ENCODE assay signal across 9 mouse cellular contexts in genomic region chr13:81103794-81104193, GRCm38 (mm10).
DNase-seq lines count a peak whose midpoint lies in the region; ATAC-seq and TF ChIP-seq lines count a peak whose summit lies in the region.
"Had no signal": no experiment of that assay in that cellular context is flagged by ENCODE, and none has a peak within 500 bp of the region (broad histone marks: within the 10 kb centered on the region; RNA-seq: fewer than 3 reads in every experiment).

No protein-coding gene starts in this region.

- DNase-seq in forebrain, embryonic 14.5 days (ENCODE audit: low spot score): peak; percentile 15
- DNase-seq in adrenal gland, postnatal 10 days: peak; percentile 77
- peak in 2 of 3 experiments; percentile 0 to 4 for DNase-seq in liver, embryonic 14.5 days (ENCODE audit: low read depth in 3 of 3, low spot score in 3 of 3)
- DNase-seq in testis, postnatal 14 days (ENCODE audit: low spot score): peak; percentile 10

- no peaks in the 10 kb centered on the region for H3K4me1 ChIP-seq in forebrain, embryonic 14.5 days (ENCODE audit: control insufficient read depth, insufficient read depth, low read length)
- no peaks in the 10 kb centered on the region for H3K4me1 ChIP-seq in forebrain, embryonic 16.5 days (replicated peaks; ENCODE audit: control insufficient read depth, insufficient read depth, low read length)
- H3K4me1 ChIP-seq in heart, embryonic 15.5 days (replicated peaks): peaks cover 28% of the 10 kb centered on the region
- no peaks in the 10 kb centered on the region for H3K4me1 ChIP-seq in liver, embryonic 14.5 days (replicated peaks; ENCODE audit: control insufficient read depth in 2 of 2, insufficient read depth in 2 of 2, low read length in 1 of 2)
- H3K4me1 ChIP-seq in neural tube, embryonic 15.5 days: no peaks in the 10 kb centered on the region
- H3K4me1 ChIP-seq: midbrain, embryonic 12.5 days had no signal

- H3K9me3 ChIP-seq in forebrain, embryonic 14.5 days (replicated peaks; ENCODE audit: control insufficient read depth, low read length): no peaks in the 10 kb centered on the region
- H3K9me3 ChIP-seq in forebrain, embryonic 16.5 days (ENCODE audit: control insufficient read depth, low read length): no peaks in the 10 kb centered on the region
- no peaks in the 10 kb centered on the region for H3K9me3 ChIP-seq in heart, embryonic 15.5 days (replicated peaks)
- H3K9me3 ChIP-seq in liver, embryonic 14.5 days (ENCODE audit: control insufficient read depth, low read length): no peaks in the 10 kb centered on the region
- H3K9me3 ChIP-seq in neural tube, embryonic 15.5 days (replicated peaks): no peaks in the 10 kb centered on the region
- H3K9me3 ChIP-seq: midbrain, embryonic 12.5 days had no signal

- H3K9ac ChIP-seq in forebrain, embryonic 14.5 days (ENCODE audit: low read length): no peak overlapping the region
- no peak overlapping the region for H3K9ac ChIP-seq in forebrain, embryonic 16.5 days (replicated peaks; ENCODE audit: low read depth, low read length)
- H3K9ac ChIP-seq in heart, embryonic 15.5 days: no peak overlapping the region
- no peak overlapping the region for H3K9ac ChIP-seq in liver, embryonic 14.5 days (replicated peaks)
- no peak overlapping the region for H3K9ac ChIP-seq in neural tube, embryonic 15.5 days (replicated peaks)
- H3K9ac ChIP-seq: midbrain, embryonic 12.5 days had no signal

- no peaks in the 10 kb centered on the region for H3K27me3 ChIP-seq in forebrain, embryonic 14.5 days (replicated peaks; ENCODE audit: control insufficient read depth, insufficient read depth, low read length)
- H3K27me3 ChIP-seq in forebrain, embryonic 16.5 days (replicated peaks; ENCODE audit: control insufficient read depth, insufficient read depth, low read length): no peaks in the 10 kb centered on the region
- no peaks in the 10 kb centered on the region for H3K27me3 ChIP-seq in heart, embryonic 15.5 days
- H3K27me3 ChIP-seq in liver, embryonic 14.5 days (ENCODE audit: control insufficient read depth, insufficient read depth, low read length): no peaks in the 10 kb centered on the region
- no peaks in the 10 kb centered on the region for H3K27me3 ChIP-seq in neural tube, embryonic 15.5 days (replicated peaks)
- H3K27me3 ChIP-seq: midbrain, embryonic 12.5 days had no signal

- H3K4me3 ChIP-seq in forebrain, embryonic 14.5 days (ENCODE audit: low read depth, low read length): no peak overlapping the region
- no peak overlapping the region for H3K4me3 ChIP-seq in forebrain, embryonic 16.5 days (replicated peaks; ENCODE audit: low read length)
- H3K4me3 ChIP-seq in heart, embryonic 15.5 days: no peak overlapping the region
- no peak overlapping the region for H3K4me3 ChIP-seq in liver, embryonic 14.5 days (ENCODE audit: insufficient read depth in 1 of 2, low read depth in 2 of 2, low read length in 2 of 2)
- H3K4me3 ChIP-seq in neural tube, embryonic 15.5 days (replicated peaks): no peak overlapping the region
- H3K4me3 ChIP-seq: midbrain, embryonic 12.5 days had no signal

- WGBS in forebrain, embryonic 14.5 days: 74% methylated on average over 4 of the region's 4 CpGs
- WGBS in forebrain, embryonic 16.5 days: 70% methylated on average over 4 of the region's 4 CpGs
- 26% methylated on average over 4 of the region's 4 CpGs for WGBS in heart, embryonic 15.5 days
- WGBS in liver, embryonic 14.5 days (ENCODE audit: insufficient replicate concordance): 45% methylated on average over 4 of the region's 4 CpGs
- WGBS in neural tube, embryonic 15.5 days: 72% methylated on average over 4 of the region's 4 CpGs

- TF ChIP-seq CTCF in liver, embryonic 14.5 days (IDR thresholded peaks at IDR 0.05; ENCODE audit: low read depth): no peak

- ATAC-seq in forebrain, embryonic 14.5 days: no peak
- ATAC-seq in forebrain, embryonic 16.5 days: no peak
- ATAC-seq in heart, embryonic 15.5 days (replicated peaks; ENCODE audit: insufficient number of reproducible peaks, insufficient read depth, low FRiP score, low read depth): peak; percentile 86
- ATAC-seq in liver, embryonic 14.5 days (ENCODE audit: insufficient read depth): no peak
- ATAC-seq in frontal cortex, adult (ENCODE audit: low TSS enrichment): no peak
- ATAC-seq in neural tube, embryonic 15.5 days (ENCODE audit: low FRiP score): no peak

- no peaks in the 10 kb centered on the region for H3K36me3 ChIP-seq in forebrain, embryonic 14.5 days (ENCODE audit: control insufficient read depth, insufficient read depth, low read length)
- no peaks in the 10 kb centered on the region for H3K36me3 ChIP-seq in forebrain, embryonic 16.5 days (ENCODE audit: control insufficient read depth, insufficient read depth)
- no peaks in the 10 kb centered on the region for H3K36me3 ChIP-seq in heart, embryonic 15.5 days
- no peaks in the 10 kb centered on the region for H3K36me3 ChIP-seq in liver, embryonic 14.5 days (replicated peaks; ENCODE audit: control insufficient read depth, insufficient read depth, low read depth)
- no peaks in the 10 kb centered on the region for H3K36me3 ChIP-seq in neural tube, embryonic 15.5 days

- no peak overlapping the region for H3K27ac ChIP-seq in forebrain, embryonic 14.5 days (ENCODE audit: low read depth, low read length)
- no peak overlapping the region for H3K27ac ChIP-seq in forebrain, embryonic 16.5 days (ENCODE audit: low read length)
- H3K27ac ChIP-seq in heart, embryonic 15.5 days: peak overlapping the region; percentile 89
- H3K27ac ChIP-seq in liver, embryonic 14.5 days: no peak overlapping the region
- no peak overlapping the region for H3K27ac ChIP-seq in neural tube, embryonic 15.5 days (replicated peaks)
- H3K27ac ChIP-seq: midbrain, embryonic 12.5 days had no signal

- no peak overlapping the region for H3K4me2 ChIP-seq in forebrain, embryonic 14.5 days (ENCODE audit: low read length)
- no peak overlapping the region for H3K4me2 ChIP-seq in forebrain, embryonic 16.5 days (ENCODE audit: low read length)
- peak overlapping the region; percentile 15; the same call in 1 of the 2 replicates for H3K4me2 ChIP-seq in heart, embryonic 15.5 days
- H3K4me2 ChIP-seq in liver, embryonic 14.5 days (ENCODE audit: low read depth): no peak overlapping the region
- H3K4me2 ChIP-seq in neural tube, embryonic 15.5 days: no peak overlapping the region
- H3K4me2 ChIP-seq: midbrain, embryonic 12.5 days had no signal

- no peak for TF ChIP-seq EP300 in liver, embryonic 14.5 days (IDR thresholded peaks at IDR 0.05; ENCODE audit: low read depth)

Comparison
In these comparisons a context has a peak if more than half of its experiments do, and no peak if none do; other contexts are left out.
1. DNase-seq: peak in every context shown above with its lines; median percentile 77 in adrenal gland, postnatal 10 days; 15 in forebrain, embryonic 14.5 days; 10 in testis, postnatal 14 days; 2 in liver, embryonic 14.5 days.